Mouse (Mus musculus): ENCODE results near the gene Cacnb2. TPM values are rescaled to one million over a fixed set of nuclear protein-coding genes. Genes with fewer than 3 reads are reported as not detected.

Cacnb2 gene
- polyA plus RNA-seq, 1 experiment from 2014 or later: 12.7 TPM

Other genes starting within 250 kb of the Cacnb2 start
- gene Slc39a12, start 214.8 kb upstream of the Cacnb2 start, polyA plus RNA-seq (2014; fragmentation: Nextera tagmentation; extraction: Ambion mirVana): 4.0 and 4.3 TPM in 2 replicates

All from neural tube, embryonic 14.5 days (tissue).